Mouse (Mus musculus) adrenal gland, adult (tissue): Measurements from ENCODE around the gene Srgap1.

ENCODE experiments used
- DNase-seq, 2 experiments: peaks; one replicate each; pipeline ENCODE4 v3.0.0; 2022 to 2023; ENCODE audit warnings: low spot score in 1 of 2; ENCODE audit not compliant: inconsistent age in 2 of 2

Srgap1 gene

DNA sequence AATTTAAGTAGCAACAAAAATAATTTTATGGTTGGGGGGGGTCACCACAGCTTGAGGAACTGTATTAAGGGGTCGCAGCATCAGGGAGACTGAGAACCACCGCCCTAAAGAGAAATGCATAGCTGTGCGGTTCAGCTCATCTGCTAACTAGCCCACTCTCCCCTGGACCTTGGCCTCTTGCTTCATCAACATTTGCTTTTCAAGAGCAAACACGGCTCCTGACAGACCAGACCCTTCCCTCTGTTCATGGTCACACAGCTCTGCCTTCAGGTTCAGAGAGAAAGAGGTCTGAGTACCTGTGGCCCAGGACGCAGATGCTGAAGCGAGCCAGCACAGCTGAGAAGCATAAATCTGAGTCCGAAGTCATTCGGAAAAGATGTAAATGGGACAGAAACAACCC lies 29.4 kb downstream of the Srgap1 start:
- no peak for DNase-seq

DNA sequence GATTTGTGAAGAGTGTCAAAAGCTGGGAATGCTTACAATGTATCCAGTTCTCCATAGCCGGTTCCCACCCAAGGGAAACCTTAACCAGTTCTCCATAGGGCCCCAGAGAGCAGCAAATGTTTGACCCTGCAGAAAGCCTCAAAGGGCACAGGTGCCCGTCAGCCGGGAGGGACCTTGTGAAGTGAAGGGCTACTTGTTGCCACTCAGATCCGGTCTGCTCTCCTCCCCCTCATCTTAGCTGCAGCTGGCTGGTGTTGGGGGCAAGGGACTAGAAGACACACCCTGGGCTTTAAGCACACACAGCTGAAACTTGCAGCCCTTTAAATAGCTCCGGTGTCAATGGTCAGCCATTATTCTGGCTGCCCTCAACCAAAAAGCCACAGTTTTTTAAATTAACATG lies 30.1 kb downstream of the Srgap1 start:
- no peak for DNase-seq

DNA sequence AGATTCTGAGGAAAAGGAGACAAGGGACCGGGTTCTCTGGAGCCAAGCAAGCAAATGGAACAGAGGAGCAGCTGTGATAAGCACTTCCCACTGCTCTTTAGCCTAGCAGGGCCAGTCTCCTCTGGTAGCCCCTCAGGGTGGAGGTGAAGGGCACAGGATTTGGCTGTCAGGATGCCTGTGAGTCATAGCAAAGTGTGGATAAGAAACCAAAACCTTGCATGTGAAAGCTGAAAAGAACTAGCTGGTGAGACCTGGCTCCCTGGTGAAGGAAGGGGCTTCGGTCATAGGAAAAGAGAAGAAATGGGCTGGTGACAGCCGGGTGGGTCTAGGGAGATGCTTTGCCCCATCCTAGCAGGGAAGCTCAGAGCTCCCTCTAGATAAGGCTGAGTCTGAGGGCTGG lies 30.5 kb downstream of the Srgap1 start:
- peak in 1 of 2 experiments; percentile 60 for DNase-seq

- no peak for DNase-seq
These were observed 34.8 kb downstream of the Srgap1 start for GRCm38 (mm10) chr10:122012321-122012720.

GRCm38 (mm10) chr10:122008731-122009391 lies 38.3 kb downstream of the Srgap1 start:
- peak; percentile 9 to 58 for DNase-seq

DNA sequence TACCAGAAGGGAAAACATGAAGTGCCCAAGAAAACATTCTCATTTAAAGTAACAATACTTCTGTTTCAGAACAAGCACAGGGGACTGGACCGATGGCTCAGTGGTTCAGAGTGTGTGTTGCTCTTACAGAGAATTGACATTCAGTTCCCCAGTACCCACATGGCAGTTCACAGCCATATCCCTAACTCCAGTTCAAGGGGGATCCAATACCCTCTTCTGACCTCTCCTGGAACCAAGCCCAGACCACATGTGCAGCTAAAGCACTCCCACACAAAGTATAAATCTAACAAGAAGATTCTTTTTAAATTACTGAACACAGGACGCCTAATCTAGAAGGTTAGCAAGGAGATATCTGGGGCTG lies 38.8 kb downstream of the Srgap1 start:
- DNase-seq, result no peak

DNA sequence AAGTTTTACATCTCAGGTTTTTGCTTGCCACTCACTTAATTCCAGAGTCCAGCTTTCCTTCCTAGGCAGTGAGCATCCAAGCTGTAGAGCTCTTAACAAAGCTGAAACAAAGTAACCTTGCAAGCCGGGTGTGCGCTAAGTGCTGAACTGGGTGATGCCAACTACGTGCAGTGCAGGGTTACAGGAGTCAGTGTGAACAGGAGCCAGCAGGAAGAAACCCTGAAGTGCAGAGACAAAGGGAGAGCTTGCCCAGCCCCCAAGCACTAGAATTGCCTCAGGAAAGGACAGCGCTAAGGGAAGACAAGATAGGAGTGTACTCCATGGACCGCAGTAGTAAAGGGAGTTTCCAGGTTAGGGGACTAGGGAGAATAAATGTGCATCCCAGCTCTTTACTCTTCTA lies 40.5 kb downstream of the Srgap1 start:
- no peak for DNase-seq

GRCm38 (mm10) chr10:122006151-122006550 lies 41.0 kb downstream of the Srgap1 start:
- DNase-seq, result no peak

GRCm38 (mm10) chr10:122005560-122005959 lies 41.6 kb downstream of the Srgap1 start:
- DNase-seq, result no peak

DNA sequence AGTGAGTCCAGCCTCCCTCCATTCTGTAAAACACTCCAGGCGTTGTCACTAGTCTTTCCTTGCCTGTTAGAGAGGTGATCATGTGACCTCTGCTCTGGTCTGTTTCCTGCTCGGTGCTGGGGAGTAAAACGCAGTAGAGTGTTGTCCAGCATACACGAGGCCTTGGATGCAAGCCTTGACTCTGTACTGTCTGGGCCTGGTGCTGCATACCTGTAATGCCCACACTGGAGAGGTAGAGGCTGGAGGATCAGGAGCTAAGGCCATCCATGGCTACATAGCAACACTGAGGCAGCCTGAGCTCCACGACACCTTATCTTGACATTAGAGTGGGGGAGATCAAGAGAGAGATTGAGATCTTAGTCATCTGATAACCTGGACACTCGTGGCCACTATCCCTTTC lies 44.2 kb downstream of the Srgap1 start:
- no peak for DNase-seq

GRCm38 (mm10) chr10:121998806-121999205 lies 48.3 kb downstream of the Srgap1 start:
- no peak for DNase-seq

- DNase-seq, result no peak
These were observed 50.6 kb downstream of the Srgap1 start for GRCm38 (mm10) chr10:121996500-121996899.

DNA sequence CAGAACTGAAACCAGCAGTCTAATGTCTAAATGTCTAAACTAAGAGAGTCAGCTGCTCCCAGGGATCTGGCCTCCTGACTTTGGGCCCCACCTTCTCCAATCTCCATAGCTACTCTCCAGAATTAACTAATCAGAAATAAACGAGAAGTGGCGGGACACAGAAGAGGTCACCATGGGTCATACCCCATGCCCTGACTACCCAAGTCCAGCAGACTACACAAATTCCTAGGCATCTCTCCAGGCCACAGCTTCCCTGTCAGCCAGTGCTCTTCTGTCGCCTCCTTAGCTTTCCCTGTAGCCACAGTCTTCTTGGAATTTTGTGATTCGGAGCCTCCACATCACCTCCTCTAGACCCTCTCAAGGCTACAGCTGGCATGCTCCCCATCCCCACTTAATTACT lies 51.7 kb downstream of the Srgap1 start:
- no peak for DNase-seq

GRCm38 (mm10) chr10:121994660-121995059 lies 52.5 kb downstream of the Srgap1 start:
- no peak for DNase-seq

- DNase-seq, result no peak
These were observed 54.5 kb downstream of the Srgap1 start for GRCm38 (mm10) chr10:121992609-121993008.

GRCm38 (mm10) chr10:121986997-121987396 lies 60.1 kb downstream of the Srgap1 start:
- DNase-seq, result no peak

DNA sequence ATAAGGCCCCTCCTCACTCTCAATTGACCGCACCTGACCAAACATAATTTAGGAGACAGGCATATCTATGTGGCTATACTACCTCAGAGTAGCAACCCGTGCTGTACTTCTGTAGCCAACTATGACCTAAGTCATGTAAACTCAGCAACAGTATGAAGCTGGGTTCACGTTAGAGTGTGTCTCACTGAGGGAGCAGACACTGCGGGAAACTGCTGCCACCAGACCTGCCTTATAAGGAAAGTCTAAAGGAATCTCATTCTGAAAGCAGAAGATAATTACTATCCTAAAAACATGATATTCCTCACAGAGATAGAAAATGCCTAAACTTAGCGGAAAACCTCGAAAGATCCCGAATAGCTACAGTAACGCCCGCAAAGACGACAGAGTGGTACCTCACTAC lies 62.2 kb downstream of the Srgap1 start:
- DNase-seq, result no peak

DNA sequence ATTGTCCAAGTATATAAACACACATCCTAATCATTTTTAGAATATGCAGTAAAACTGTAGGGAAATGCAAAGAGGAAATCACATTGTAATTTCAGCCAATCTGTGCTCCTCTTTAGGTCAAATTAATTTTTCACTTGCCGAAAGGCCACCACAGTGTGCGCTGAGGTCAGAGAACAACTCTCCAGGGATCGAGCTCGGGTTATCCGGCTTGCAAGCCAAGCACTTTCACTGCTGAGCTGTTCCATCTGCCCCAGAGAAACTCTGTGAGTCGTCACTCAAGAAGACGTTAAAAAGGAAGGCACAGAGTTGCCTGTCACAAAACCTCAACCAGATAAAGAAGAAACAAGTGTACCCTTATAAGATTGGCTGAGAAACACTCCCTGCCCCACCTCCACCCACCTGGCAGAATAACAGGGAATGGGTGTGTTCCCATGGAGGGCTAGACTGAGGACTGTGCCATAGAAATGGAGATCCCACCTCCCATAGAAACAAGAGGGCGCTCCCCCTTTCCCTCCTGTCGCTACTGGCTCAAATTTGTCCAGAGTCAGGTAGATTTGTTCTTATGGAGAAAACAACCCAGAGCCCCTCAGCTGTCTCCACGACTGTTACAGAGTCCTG lies 63.0 kb downstream of the Srgap1 start:
- DNase-seq, result no peak

- DNase-seq, result no peak
These were observed 71.8 kb downstream of the Srgap1 start for GRCm38 (mm10) chr10:121975330-121975729.

DNA sequence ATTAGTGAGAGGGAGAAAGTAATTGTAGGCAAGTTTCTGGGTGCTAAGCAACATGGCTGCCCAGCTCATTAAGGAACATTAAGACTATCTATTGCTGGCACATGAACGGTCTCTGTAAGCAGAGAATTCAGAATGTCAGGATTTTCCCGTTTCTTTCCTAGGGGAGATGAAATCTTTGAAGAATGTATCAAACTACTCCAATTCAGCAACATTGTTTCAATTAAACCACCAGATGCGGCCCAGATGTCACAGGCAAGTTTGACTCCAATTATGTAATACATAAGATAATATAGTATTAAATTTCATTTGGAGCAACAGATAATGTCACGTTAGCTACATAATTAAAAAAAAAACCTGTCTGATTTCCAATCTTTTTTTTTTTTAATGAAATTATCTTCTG lies 72.5 kb downstream of the Srgap1 start:
- no peak for DNase-seq

GRCm38 (mm10) chr10:121973281-121973680 lies 73.8 kb downstream of the Srgap1 start:
- no peak for DNase-seq

GRCm38 (mm10) chr10:121972249-121972892 lies 74.7 kb downstream of the Srgap1 start:
- DNase-seq, result no peak

GRCm38 (mm10) chr10:121971658-121972057 lies 75.5 kb downstream of the Srgap1 start:
- no peak for DNase-seq
